Mouse (Mus musculus) kidney, postnatal 10 days (tissue): Measurements from ENCODE around the gene Fam198b.

ENCODE experiments used
- DNase-seq: peaks from one replicate; pipeline ENCODE4 v3.0.0; 2021; ENCODE audit warnings: mixed read lengths

The Fam198b gene

GRCm38 (mm10) chr3:79989911-79990310 is 105.6 kb downstream of the Fam198b start:
- DNase-seq: no peak

- DNase-seq: no peak
Observed at GRCm38 (mm10) chr3:79990480-79990879, 106.1 kb downstream of the Fam198b start.

- DNase-seq: no peak
Observed at GRCm38 (mm10) chr3:79994029-79994539, 109.8 kb downstream of the Fam198b start.

GRCm38 (mm10) chr3:79995726-79996125 is 111.4 kb downstream of the Fam198b start:
- no peak for DNase-seq
